Mouse (Mus musculus) cortical plate, adult 2 months (tissue): Measurements from ENCODE around the gene Ginm1.

ENCODE experiments used
- CTCF ChIP-seq: fragments of 200-500 bp; IDR thresholded peaks from 2 replicates; pipeline ENCODE4 v1.5.1; 2011; ENCODE audit warnings: mild to moderate bottlenecking, control low read depth, low read length; ENCODE audit not compliant: insufficient read depth; ENCODE audit errors: extremely low read depth
- POLR2A ChIP-seq: fragments of 200-500 bp; IDR thresholded peaks from 2 replicates; pipeline ENCODE4 v1.6.1; 2011; ENCODE audit warnings: mild to moderate bottlenecking, low read length, control low read depth; ENCODE audit not compliant: insufficient read depth; ENCODE audit errors: extremely low read depth

- TF ChIP-seq CTCF (no peak), POLR2A (no peak)
Measured at GRCm38 (mm10) chr10:7778361-7778760, 14.3 kb downstream of the Ginm1 start.
